Mouse (Mus musculus): ENCODE results near the gene Sipa1l3.

- TF ChIP-seq POLR2A (IDR thresholded peaks at IDR 0.05; ENCODE audit: borderline replicate concordance, insufficient read depth, low read length) (no peak), CTCF (IDR thresholded peaks at IDR 0.05; ENCODE audit: borderline replicate concordance, insufficient read depth, low read depth, low read length) (no peak)
These were observed 71.2 kb downstream of the Sipa1l3 start for GRCm38 (mm10) chr7:29447147-29447829.
